Mouse (Mus musculus): Measurements from ENCODE around the gene E2f4. TPM values are rescaled to one million over a fixed set of nuclear protein-coding genes. Genes with fewer than 3 reads are reported as not detected.
"Not testable (repeated sequence)": the region's sequence is repeated elsewhere in the genome, so short reads cannot be mapped to it uniquely, and the experiment has no call there.

E2f4 gene
- polyA plus RNA-seq, 1 experiment from 2014 or later = 117 TPM

DNA sequence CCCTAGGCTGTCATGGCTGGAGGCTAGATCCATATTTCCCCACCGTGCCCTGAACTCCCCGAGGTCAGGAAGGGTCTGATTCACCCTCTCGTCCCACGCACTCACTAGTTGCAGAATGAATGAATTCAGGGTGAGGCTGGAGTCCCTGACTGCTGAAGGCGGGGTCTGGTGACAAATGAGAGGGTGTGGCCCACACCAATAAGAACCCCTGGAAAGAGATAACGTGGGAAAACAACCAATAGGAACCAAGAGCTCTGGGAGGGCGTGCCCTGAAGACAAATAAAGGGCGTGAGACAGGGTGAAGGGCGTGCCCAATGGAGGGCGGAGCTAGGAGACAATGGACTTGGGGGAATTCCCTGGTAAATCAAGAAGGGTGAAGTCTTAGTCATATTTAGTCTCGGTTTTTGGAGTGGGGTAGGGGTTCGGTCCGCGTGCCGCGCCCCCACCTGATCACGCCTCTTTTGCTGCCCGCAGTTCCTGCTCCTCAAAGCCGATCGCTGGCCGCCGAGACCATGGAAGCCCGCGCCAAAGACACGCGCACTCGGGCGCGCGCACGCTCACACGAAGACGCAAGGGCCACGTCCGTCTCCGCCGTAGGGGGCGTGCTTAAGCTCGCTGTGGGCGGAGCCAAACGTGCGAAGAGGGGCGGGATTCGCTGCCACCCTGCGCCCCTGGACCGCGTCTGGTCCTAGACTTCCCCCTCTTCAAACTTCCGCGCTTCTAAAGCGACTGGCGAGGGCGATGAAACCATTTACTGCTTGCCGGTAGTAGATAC, 8.3 kb upstream of the E2f4 start:
- peak overlapping the region; percentile 56 for H3K4me3 ChIP-seq (ENCODE audit: low read length)
- peak overlapping the region; percentile 76 for H3K27ac ChIP-seq (ENCODE audit: low read depth, low read length)
- H3K36me3 ChIP-seq (ENCODE audit: control insufficient read depth, insufficient read depth, low read length) = no peaks in the 10 kb centered on the region; the same call in 1 of the 2 replicates
- H3K9ac ChIP-seq (ENCODE audit: low read depth, low read length) = peak overlapping the region; percentile 60
- H3K27me3 ChIP-seq (ENCODE audit: control insufficient read depth, insufficient read depth, low read length) = peaks cover 9% of the 10 kb centered on the region; the same call in 1 of the 2 replicates
- peak; percentile 93 for ATAC-seq (ENCODE audit: low FRiP score, low TSS enrichment)
- H3K9me3 ChIP-seq (ENCODE audit: control insufficient read depth, low read length) = no peaks in the 10 kb centered on the region
- peaks cover 22% of the 10 kb centered on the region for H3K4me1 ChIP-seq (ENCODE audit: control insufficient read depth, insufficient read depth, low read length)
- WGBS = under 1% methylated on average over 53 of the region's 53 CpGs
- H3K4me2 ChIP-seq (replicated peaks; ENCODE audit: low read depth, low read length) = peak overlapping the region; percentile 87

- no peaks in the 10 kb centered on the region; the same call in 1 of the 2 replicates for H3K36me3 ChIP-seq (ENCODE audit: control insufficient read depth, insufficient read depth, low read length)
- peaks cover 9% of the 10 kb centered on the region; the same call in 1 of the 2 replicates for H3K27me3 ChIP-seq (ENCODE audit: control insufficient read depth, insufficient read depth, low read length)
- H3K9me3 ChIP-seq (ENCODE audit: control insufficient read depth, low read length) = no peaks in the 10 kb centered on the region
- WGBS = 3% methylated on average over 43 of the region's 43 CpGs
- H3K27ac ChIP-seq (ENCODE audit: low read depth, low read length) = peak within 1 kb of the TSS; percentile 76
- H3K4me3 ChIP-seq (ENCODE audit: low read length) = peak within 1 kb of the TSS; percentile 56
- peak within 1 kb of the TSS; percentile 87 for H3K4me2 ChIP-seq (replicated peaks; ENCODE audit: low read depth, low read length)
- peak within 1 kb of the TSS; percentile 60 for H3K9ac ChIP-seq (ENCODE audit: low read depth, low read length)
- peaks cover 22% of the 10 kb centered on the region for H3K4me1 ChIP-seq (ENCODE audit: control insufficient read depth, insufficient read depth, low read length)
- peak; percentile 30 for ATAC-seq (ENCODE audit: low FRiP score, low TSS enrichment)
Observed at GRCm38 (mm10) chr8:105289805-105290460, 7.5 kb upstream of the E2f4 start, which contains the start of gene 4931428F04Rik. Gene 4931428F04Rik (minus strand): TSS chr8:105289864.

- H3K4me2 ChIP-seq (replicated peaks; ENCODE audit: low read depth, low read length) = peak overlapping the region; percentile 87
- peaks cover 9% of the 10 kb centered on the region; the same call in 1 of the 2 replicates for H3K27me3 ChIP-seq (ENCODE audit: control insufficient read depth, insufficient read depth, low read length)
- H3K27ac ChIP-seq (ENCODE audit: low read depth, low read length) = no peak overlapping the region
- 9% methylated on average over 31 of the region's 31 CpGs for WGBS
- H3K4me1 ChIP-seq (ENCODE audit: control insufficient read depth, insufficient read depth, low read length) = peaks cover 22% of the 10 kb centered on the region
- H3K36me3 ChIP-seq (ENCODE audit: control insufficient read depth, insufficient read depth, low read length) = no peaks in the 10 kb centered on the region
- H3K9me3 ChIP-seq (ENCODE audit: control insufficient read depth, low read length) = no peaks in the 10 kb centered on the region
- peak overlapping the region; percentile 6; the same call in 1 of the 2 replicates for H3K4me3 ChIP-seq (ENCODE audit: low read length)
- no peak for ATAC-seq (ENCODE audit: low FRiP score, low TSS enrichment)
- no peak overlapping the region for H3K9ac ChIP-seq (ENCODE audit: low read depth, low read length)
Observed at GRCm38 (mm10) chr8:105290554-105291314, 6.7 kb upstream of the E2f4 start.

- H3K27ac ChIP-seq (ENCODE audit: low read depth, low read length); H3K9ac ChIP-seq (ENCODE audit: low read depth, low read length); H3K4me2 ChIP-seq (replicated peaks; ENCODE audit: low read depth, low read length); H3K9me3 ChIP-seq (ENCODE audit: control insufficient read depth, low read length); H3K4me3 ChIP-seq (ENCODE audit: low read length); H3K27me3 ChIP-seq (ENCODE audit: control insufficient read depth, insufficient read depth, low read length); H3K36me3 ChIP-seq (ENCODE audit: control insufficient read depth, insufficient read depth, low read length); ATAC-seq (ENCODE audit: low FRiP score, low TSS enrichment): not testable (repeated sequence)
- peaks cover 22% of the 10 kb centered on the region for H3K4me1 ChIP-seq (ENCODE audit: control insufficient read depth, insufficient read depth, low read length)
- 83% methylated on average over 8 of the region's 8 CpGs for WGBS
Observed at GRCm38 (mm10) chr8:105291364-105291763, 6.1 kb upstream of the E2f4 start.

- H3K4me2 ChIP-seq (replicated peaks; ENCODE audit: low read depth, low read length); H3K9ac ChIP-seq (ENCODE audit: low read depth, low read length); H3K27ac ChIP-seq (ENCODE audit: low read depth, low read length); H3K4me3 ChIP-seq (ENCODE audit: low read length); ATAC-seq (ENCODE audit: low FRiP score, low TSS enrichment); H3K27me3 ChIP-seq (ENCODE audit: control insufficient read depth, insufficient read depth, low read length); H3K9me3 ChIP-seq (ENCODE audit: control insufficient read depth, low read length); H3K36me3 ChIP-seq (ENCODE audit: control insufficient read depth, insufficient read depth, low read length): not testable (repeated sequence)
- H3K4me1 ChIP-seq (ENCODE audit: control insufficient read depth, insufficient read depth, low read length) = peaks cover 22% of the 10 kb centered on the region
- WGBS = 70% methylated on average over 3 of the region's 3 CpGs
Observed at GRCm38 (mm10) chr8:105291802-105292201, 5.7 kb upstream of the E2f4 start.

DNA sequence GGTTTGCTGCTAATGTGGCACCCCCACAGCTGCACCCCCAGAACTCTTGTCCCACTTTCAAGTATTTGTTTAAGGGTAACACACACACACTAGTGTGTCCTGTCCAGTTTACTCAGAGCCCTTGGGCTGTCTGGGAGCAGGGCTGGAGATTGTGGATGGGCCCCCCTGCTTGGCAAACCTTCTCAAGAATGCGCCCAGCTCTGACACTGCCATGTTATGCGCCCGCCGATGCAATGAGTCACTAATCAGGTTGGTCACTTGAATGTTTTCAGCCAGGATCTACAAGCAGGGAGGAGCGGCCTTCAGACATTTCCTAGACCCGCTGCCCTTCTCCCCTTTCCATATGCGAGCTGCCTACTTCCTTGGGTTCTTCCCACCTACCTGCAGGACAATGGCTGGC, 5.0 kb upstream of the E2f4 start:
- WGBS = 86% methylated on average over 7 of the region's 7 CpGs
- H3K4me2 ChIP-seq (replicated peaks; ENCODE audit: low read depth, low read length) = no peak overlapping the region
- no peak for ATAC-seq (ENCODE audit: low FRiP score, low TSS enrichment)
- no peak overlapping the region for H3K9ac ChIP-seq (ENCODE audit: low read depth, low read length)
- no peak overlapping the region for H3K27ac ChIP-seq (ENCODE audit: low read depth, low read length)
- H3K36me3 ChIP-seq (ENCODE audit: control insufficient read depth, insufficient read depth, low read length) = no peaks in the 10 kb centered on the region
- H3K4me1 ChIP-seq (ENCODE audit: control insufficient read depth, insufficient read depth, low read length) = peaks cover 25% of the 10 kb centered on the region
- no peaks in the 10 kb centered on the region for H3K9me3 ChIP-seq (ENCODE audit: control insufficient read depth, low read length)
- no peak overlapping the region for H3K4me3 ChIP-seq (ENCODE audit: low read length)
- peaks cover 9% of the 10 kb centered on the region; the same call in 1 of the 2 replicates for H3K27me3 ChIP-seq (ENCODE audit: control insufficient read depth, insufficient read depth, low read length)

DNA sequence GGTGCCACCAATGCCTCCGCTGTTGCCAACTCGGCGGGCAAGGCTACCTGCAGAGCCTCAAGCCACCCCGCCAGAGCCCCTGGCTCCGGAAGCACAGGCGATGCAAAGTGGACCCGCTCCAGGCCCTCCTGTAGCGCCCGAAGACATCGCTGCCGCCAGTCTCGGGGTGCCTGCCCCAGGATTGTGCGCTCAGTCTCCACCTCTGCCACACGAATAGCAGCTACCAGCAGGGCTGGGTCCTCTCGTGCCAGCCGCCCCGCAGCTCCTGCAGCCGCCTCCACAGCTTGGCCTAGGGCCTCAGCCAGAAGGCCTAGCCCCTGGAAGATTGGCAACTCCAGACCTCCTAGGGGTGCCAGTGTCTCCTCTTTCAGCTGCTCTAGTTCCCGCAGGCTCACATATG, 4.1 kb upstream of the E2f4 start:
- Histone ChIP-seq H3K9me3 (ENCODE audit: control insufficient read depth, low read length) (no peaks in the 10 kb centered on the region), H3K27me3 (ENCODE audit: control insufficient read depth, insufficient read depth, low read length) (peaks cover 9% of the 10 kb centered on the region; the same call in 1 of the 2 replicates), H3K4me1 (ENCODE audit: control insufficient read depth, insufficient read depth, low read length) (peaks cover 22% of the 10 kb centered on the region), H3K9ac (ENCODE audit: low read depth, low read length) (no peak overlapping the region), H3K4me2 (replicated peaks; ENCODE audit: low read depth, low read length) (no peak overlapping the region), H3K27ac (ENCODE audit: low read depth, low read length) (no peak overlapping the region), H3K36me3 (ENCODE audit: control insufficient read depth, insufficient read depth, low read length) (no peaks in the 10 kb centered on the region), H3K4me3 (ENCODE audit: low read length) (no peak overlapping the region)
- WGBS = 72% methylated on average over 19 of the region's 19 CpGs
- no peak for ATAC-seq (ENCODE audit: low FRiP score, low TSS enrichment)

- ATAC-seq (ENCODE audit: low FRiP score, low TSS enrichment) = no peak
- Histone ChIP-seq H3K4me2 (replicated peaks; ENCODE audit: low read depth, low read length) (peak overlapping the region; percentile 29; the same call in 1 of the 2 replicates), H3K4me3 (ENCODE audit: low read length) (0 out of 2 replicates have a peak overlapping the region, but pooled peaks have one; percentile 16), H3K4me1 (ENCODE audit: control insufficient read depth, insufficient read depth, low read length) (peaks cover 22% of the 10 kb centered on the region), H3K27me3 (ENCODE audit: control insufficient read depth, insufficient read depth, low read length) (peaks cover 9% of the 10 kb centered on the region; the same call in 1 of the 2 replicates), H3K9me3 (ENCODE audit: control insufficient read depth, low read length) (no peaks in the 10 kb centered on the region), H3K36me3 (ENCODE audit: control insufficient read depth, insufficient read depth, low read length) (peaks cover 11% of the 10 kb centered on the region), H3K9ac (ENCODE audit: low read depth, low read length) (no peak overlapping the region), H3K27ac (ENCODE audit: low read depth, low read length) (no peak overlapping the region)
- 72% methylated on average over 9 of the region's 9 CpGs for WGBS
Observed at GRCm38 (mm10) chr8:105294776-105295175, 2.7 kb upstream of the E2f4 start.
